Mouse (Mus musculus) bone marrow, adult 2 months (tissue): ENCODE measurements around the gene Larp4.

Source experiments
- CTCF ChIP-seq: fragments of 200-500 bp; IDR thresholded peaks from 2 replicates; pipeline ENCODE4 v1.5.1; 2011; ENCODE audit warnings: low read length, control low read depth; ENCODE audit not compliant: control insufficient read depth, insufficient read depth
- POLR2A ChIP-seq: fragments of 200-500 bp; IDR thresholded peaks from 2 replicates; pipeline ENCODE4 v1.6.1; 2011; ENCODE audit warnings: low read depth, mild to moderate bottlenecking, control low read depth, low read length, borderline replicate concordance; ENCODE audit not compliant: control insufficient read depth

GRCm38 (mm10) chr15:99979266-99979665 lies 9.4 kb downstream of the Larp4 start:
- no peak for TF ChIP-seq POLR2A
- TF ChIP-seq CTCF: no peak
